Mouse (Mus musculus): ENCODE results near the gene Inhbb. TPM values are rescaled to one million over a fixed set of nuclear protein-coding genes. Genes with fewer than 3 reads are reported as not detected.

The Inhbb gene
- total RNA-seq (2021), result 1 to 10 TPM; 4.6 to 5.8 TPM

- DNase-seq (ENCODE audit: low spot score in 2 of 2), result peak; percentile 41 to 42
These were observed at the start of gene Inhbb for GRCm38 (mm10) chr1:119421576-119422421. Gene Inhbb (minus strand): TSS chr1:119422248.

GRCm38 (mm10) chr1:119463386-119463785, 41.3 kb upstream of the Inhbb start:
- DNase-seq (ENCODE audit: low spot score in 2 of 2), result no peak
- intact Hi-C loops (cut with DNase I), result no loop called here

More at GRCm38 (mm10) chr1:119421576-119422421, at the start of gene Inhbb:
- intact Hi-C loops (cut with DNase I), result loop anchor here (1.0 to 5.0 kb wide), 4 partner anchors 33 to 234 kb away; no protein-coding TSS in a partner anchor

- no peak for DNase-seq (ENCODE audit: low spot score in 2 of 2)
- intact Hi-C loops (cut with DNase I), result no loop called here
These were observed 38.0 kb upstream of the Inhbb start for GRCm38 (mm10) chr1:119460062-119460461.

- intact Hi-C loops (cut with DNase I), result loop anchor here (5.0 to 10.0 kb wide), 2 partner anchors 219 to 477 kb away; no protein-coding TSS in a partner anchor
- peak; percentile 68 to 74 for DNase-seq (ENCODE audit: low spot score in 2 of 2)
These were observed 36.1 kb upstream of the Inhbb start for GRCm38 (mm10) chr1:119457993-119458605.

- intact Hi-C loops (cut with DNase I), result loop anchor here (5.0 to 10.0 kb wide), 2 partner anchors 220 to 477 kb away; no protein-coding TSS in a partner anchor
- DNase-seq (ENCODE audit: low spot score in 2 of 2), result no peak
These were observed 35.4 kb upstream of the Inhbb start for GRCm38 (mm10) chr1:119457528-119457855.

- peak; percentile 22 to 43 for DNase-seq (ENCODE audit: low spot score in 2 of 2)
- intact Hi-C loops (cut with DNase I), result loop anchor here (5.0 to 10.0 kb wide), 2 partner anchors 220 to 478 kb away; no protein-coding TSS in a partner anchor
These were observed 34.9 kb upstream of the Inhbb start for GRCm38 (mm10) chr1:119456671-119457527.

- DNase-seq (ENCODE audit: low spot score in 2 of 2), result no peak
- intact Hi-C loops (cut with DNase I), result loop anchor here (2.0 to 10.0 kb wide), 2 partner anchors 73 to 481 kb away; no protein-coding TSS in a partner anchor
These were observed 31.7 kb upstream of the Inhbb start for GRCm38 (mm10) chr1:119453731-119454130.

- intact Hi-C loops (cut with DNase I), result loop anchor here (10.0 kb wide), 1 partner anchor 483 kb away; no protein-coding TSS in a partner anchor
- peak in 1 of 2 experiments; percentile 64 for DNase-seq (ENCODE audit: low spot score in 2 of 2)
These were observed 29.4 kb upstream of the Inhbb start for GRCm38 (mm10) chr1:119451417-119451816.

GRCm38 (mm10) chr1:119450651-119451345, 28.8 kb upstream of the Inhbb start:
- intact Hi-C loops (cut with DNase I), result loop anchor here (10.0 kb wide), 1 partner anchor 484 kb away; no protein-coding TSS in a partner anchor
- no peak for DNase-seq (ENCODE audit: low spot score in 2 of 2)

GRCm38 (mm10) chr1:119446753-119447283, 24.8 kb upstream of the Inhbb start:
- intact Hi-C loops (cut with DNase I), result loop anchor here (10.0 kb wide), 1 partner anchor 672 kb away; no protein-coding TSS in a partner anchor
- no peak for DNase-seq (ENCODE audit: low spot score in 2 of 2)

- DNase-seq (ENCODE audit: low spot score in 2 of 2), result no peak
These were observed 21.7 kb upstream of the Inhbb start for GRCm38 (mm10) chr1:119443591-119444350.

GRCm38 (mm10) chr1:119442901-119443300, 20.9 kb upstream of the Inhbb start:
- intact Hi-C loops (cut with DNase I), result loop anchor here (5.0 to 10.0 kb wide), 2 partner anchors 351 to 668 kb away; no protein-coding TSS in a partner anchor
- DNase-seq (ENCODE audit: low spot score in 2 of 2), result no peak

More at GRCm38 (mm10) chr1:119443591-119444350, 21.7 kb upstream of the Inhbb start:
- intact Hi-C loops (cut with DNase I), result loop anchor here (5.0 to 10.0 kb wide), 2 partner anchors 351 to 669 kb away; no protein-coding TSS in a partner anchor

GRCm38 (mm10) chr1:119438105-119438637, 16.1 kb upstream of the Inhbb start:
- DNase-seq (ENCODE audit: low spot score in 2 of 2), result no peak
- intact Hi-C loops (cut with DNase I), result no loop called here

- intact Hi-C loops (cut with DNase I), result no loop called here
- no peak for DNase-seq (ENCODE audit: low spot score in 2 of 2)
These were observed 15.4 kb upstream of the Inhbb start for GRCm38 (mm10) chr1:119437401-119437800.

GRCm38 (mm10) chr1:119424141-119424860, 2.3 kb upstream of the Inhbb start:
- intact Hi-C loops (cut with DNase I), result loop anchor here (5.0 kb wide), 3 partner anchors 77 to 237 kb away; no protein-coding TSS in a partner anchor
- no peak for DNase-seq (ENCODE audit: low spot score in 2 of 2)

- intact Hi-C loops (cut with DNase I), result loop anchor here (1.0 to 5.0 kb wide), 4 partner anchors 76 to 330 kb away; no protein-coding TSS in a partner anchor
These were observed 1.5 kb upstream of the Inhbb start for GRCm38 (mm10) chr1:119423510-119423909.

More at GRCm38 (mm10) chr1:119423510-119423909, 1.5 kb upstream of the Inhbb start:
- DNase-seq (ENCODE audit: low spot score in 2 of 2), result peak; percentile 53 to 58
